Mouse (Mus musculus) erythroblast, embryonic 14.5 days (primary cell): ENCODE measurements around the gene Lrp4.

ENCODE experiments used
- GATA1 ChIP-seq: IDR thresholded peaks from 2 replicates; pipeline ENCODE4 v1.6.1; 2012; ENCODE audit warnings: low read length, inconsistent platforms, mixed read lengths
- TAL1 ChIP-seq: IDR thresholded peaks from 3 replicates; pipeline ENCODE4 v1.6.1; 2012; ENCODE audit warnings: low read length, inconsistent platforms, mixed read lengths

DNA sequence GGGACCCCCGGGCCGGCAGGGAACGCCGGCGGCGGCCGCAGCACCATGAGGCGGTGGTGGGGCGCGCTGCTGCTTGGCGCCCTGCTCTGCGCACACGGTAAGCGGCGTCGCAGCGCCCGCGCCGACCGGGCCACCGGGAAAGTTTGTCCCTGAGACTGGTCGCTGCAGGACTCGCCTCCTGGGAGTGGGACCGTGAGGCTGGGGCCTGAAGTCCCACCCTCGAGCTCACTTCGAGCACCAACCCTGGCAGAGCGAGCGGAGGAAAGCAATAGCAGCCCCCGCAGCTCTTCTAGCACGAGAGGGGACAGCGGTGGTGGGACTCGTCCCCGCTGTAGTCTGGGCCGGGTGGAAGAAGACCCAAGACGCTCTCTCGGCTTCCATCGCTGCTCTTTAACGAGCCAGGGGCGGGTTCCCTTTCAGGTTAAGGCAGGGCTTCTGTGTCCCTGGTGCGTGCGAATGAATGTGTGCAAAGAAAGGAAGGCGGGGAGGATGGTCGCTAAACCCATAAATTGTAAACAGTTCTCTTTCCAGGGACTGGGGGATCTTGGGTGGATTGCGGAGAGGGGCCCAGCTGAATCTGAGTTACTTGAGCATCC is 443 bp downstream of the Lrp4 start:
- TF ChIP-seq GATA1: no peak
- TF ChIP-seq TAL1: no peak
